Mouse (Mus musculus) liver, adult 2 months (tissue): ENCODE measurements around the gene Fasn. TPM values are rescaled to one million over a fixed set of nuclear protein-coding genes. Genes with fewer than 3 reads are reported as not detected.

Experiments used
- DNase-seq: peaks from one replicate; pipeline ENCODE4 v3.0.0-alpha.2; 2011; ENCODE audit warnings: low read depth, low spot score; ENCODE audit errors: extremely low read depth
- H3K27ac ChIP-seq: fragments of 200-500 bp; replicated peaks from 2 replicates; pipeline ENCODE4 v1.5.1; 2012; ENCODE audit warnings: low read depth, mild to moderate bottlenecking, control low read depth, inconsistent platforms, low read length; ENCODE audit not compliant: insufficient read depth
- H3K27me3 ChIP-seq: fragments of 200-500 bp; 2 replicates; pipeline ENCODE4 v1.6.1; 2012; ENCODE audit warnings: mild to moderate bottlenecking, moderate library complexity, low read length, inconsistent platforms; ENCODE audit not compliant: control insufficient read depth, insufficient read depth
- H3K36me3 ChIP-seq: fragments of 200-500 bp; 2 replicates; pipeline ENCODE4 v1.6.1; 2012; ENCODE audit warnings: low read length, inconsistent platforms; ENCODE audit not compliant: control insufficient read depth, insufficient read depth
- H3K4me1 ChIP-seq: fragments of 200-500 bp; 2 replicates; pipeline ENCODE4 v1.6.1; 2011; ENCODE audit warnings: low read length; ENCODE audit not compliant: control insufficient read depth, insufficient read depth
- H3K4me3 ChIP-seq: fragments of 200-500 bp; 2 replicates; pipeline ENCODE4 v1.5.1; 2011; ENCODE audit warnings: low read depth, mild to moderate bottlenecking, control low read depth, low read length, moderate library complexity; ENCODE audit not compliant: insufficient read depth
- H3K79me2 ChIP-seq: fragments of 200-500 bp; 2 replicates; pipeline ENCODE4 v1.6.1; 2012; ENCODE audit warnings: inconsistent platforms, mild to moderate bottlenecking, low read length, moderate library complexity; ENCODE audit not compliant: control insufficient read depth, insufficient read depth
- H3K9ac ChIP-seq: fragments of 200-500 bp; 2 replicates; pipeline ENCODE4 v1.6.1; 2012; ENCODE audit warnings: low read depth, mild to moderate bottlenecking, control low read depth, inconsistent platforms, low read length
- CTCF ChIP-seq: fragments of 200-500 bp; IDR thresholded peaks from 2 replicates; pipeline ENCODE4 v1.5.1; 2011; ENCODE audit warnings: low read depth, low read length, control low read depth
- POLR2A ChIP-seq: fragments of 200-500 bp; IDR thresholded peaks from 2 replicates; pipeline ENCODE4 v1.6.1; 2011; ENCODE audit warnings: low read length, control low read depth; ENCODE audit not compliant: insufficient read depth; ENCODE audit errors: extremely low read depth
- WGBS: fragments of 180-500 bp; shearing (Covaris S2); methylation state at CpG from one replicate; pipeline ENCODE4 v1.1.7; 2018; 5-methylcytosine and 5-hydroxymethylcytosine counted together
- polyA plus RNA-seq: library from polyadenylated mRNA; depleted of rRNA; stranded (reverse); fragments of >200 nt; gene quantifications from 2 replicates; pipeline ENCODE4 v1.2.3, GENCODE M21; 2012; rRNA removed
- total RNA-seq: library from RNA; depleted of rRNA; stranded (reverse); fragments of >200 nt; gene quantifications from 2 replicates; pipeline ENCODE4 v1.2.3, GENCODE M21; 2014; rRNA removed

Gene Fasn
- total and polyA plus RNA-seq, 2 experiments, result 198 to 935 TPM

- Histone ChIP-seq H3K4me1 (no peaks in the 10 kb centered on the region), H3K4me3 (no peak overlapping the region), H3K27ac (no peak overlapping the region), H3K36me3 (no peaks in the 10 kb centered on the region), H3K79me2 (no peaks in the 10 kb centered on the region), H3K9ac (no peak overlapping the region), H3K27me3 (no peaks in the 10 kb centered on the region)
- 78% methylated on average over 14 of the region's 14 CpGs for WGBS
- TF ChIP-seq CTCF (no peak), POLR2A (no peak)
- no peak for DNase-seq
Observed at GRCm38 (mm10) chr11:120761811-120762671, 62.3 kb downstream of the Fasn start.

- Histone ChIP-seq H3K4me1 (no peaks in the 10 kb centered on the region), H3K36me3 (no peaks in the 10 kb centered on the region), H3K9ac (no peak overlapping the region), H3K4me3 (no peak overlapping the region), H3K27ac (no peak overlapping the region), H3K27me3 (no peaks in the 10 kb centered on the region), H3K79me2 (no peaks in the 10 kb centered on the region)
- TF ChIP-seq CTCF (no peak), POLR2A (no peak)
- 91% methylated on average over 9 of the region's 9 CpGs for WGBS
- DNase-seq, result no peak
Observed at GRCm38 (mm10) chr11:120760236-120760635, 64.1 kb downstream of the Fasn start.

Other genes with a start within 250 kb of the Fasn start
- 14.9 and 22.3 TPM in 2 replicates for gene Arhgdia, start 242.9 kb downstream of the Fasn start, total RNA-seq
- 142 and 188 TPM in 2 replicates for gene Arhgdia, start 242.9 kb downstream of the Fasn start, polyA plus RNA-seq
- 33.8 and 34.5 TPM in 2 replicates for gene Alyref, start 226.2 kb downstream of the Fasn start, total RNA-seq
- 12.6 and 12.9 TPM in 2 replicates for gene Alyref, start 226.2 kb downstream of the Fasn start, polyA plus RNA-seq
- gene Anapc11, start 226.1 kb downstream of the Fasn start, total RNA-seq, result 8.9 and 12.8 TPM in 2 replicates
- 57.0 and 59.4 TPM in 2 replicates for gene Anapc11, start 226.1 kb downstream of the Fasn start, polyA plus RNA-seq
- gene Npb, start 216.1 kb downstream of the Fasn start, total RNA-seq, result not detected in 2 replicates
- gene Npb, start 216.1 kb downstream of the Fasn start, polyA plus RNA-seq, result 2.0 and 2.7 TPM in 2 replicates
- gene Pcyt2, start 206.6 kb downstream of the Fasn start, total RNA-seq, result 494 and 540 TPM in 2 replicates
- gene Pcyt2, start 206.6 kb downstream of the Fasn start, polyA plus RNA-seq, result 1,294 and 1,652 TPM in 2 replicates
- 31.1 and 36.3 TPM in 2 replicates for gene Sirt7, start 199.3 kb downstream of the Fasn start, total RNA-seq
- 69.7 and 72.1 TPM in 2 replicates for gene Sirt7, start 199.3 kb downstream of the Fasn start, polyA plus RNA-seq
- gene Mafg, start 190.9 kb downstream of the Fasn start, total RNA-seq, result 41.9 and 44.2 TPM in 2 replicates
- gene Mafg, start 190.9 kb downstream of the Fasn start, polyA plus RNA-seq, result 60.5 and 64.2 TPM in 2 replicates
- gene Pycr1, start 180.8 kb downstream of the Fasn start, total RNA-seq, result 0.47 and 2.6 TPM in 2 replicates
- gene Pycr1, start 180.8 kb downstream of the Fasn start, polyA plus RNA-seq, result 0.25 and 0.61 TPM in 2 replicates
- gene Myadml2, start 176.4 kb downstream of the Fasn start, total RNA-seq, result not detected in 2 replicates
- not detected in 2 replicates for gene Myadml2, start 176.4 kb downstream of the Fasn start, polyA plus RNA-seq
- gene Notum, start 163.4 kb downstream of the Fasn start, total RNA-seq, result 29.8 and 34.9 TPM in 2 replicates
- gene Notum, start 163.4 kb downstream of the Fasn start, polyA plus RNA-seq, result 56.0 and 61.6 TPM in 2 replicates
- gene Aspscr1, start 151.6 kb downstream of the Fasn start, total RNA-seq, result 49.3 and 56.6 TPM in 2 replicates
- 131 and 142 TPM in 2 replicates for gene Aspscr1, start 151.6 kb downstream of the Fasn start, polyA plus RNA-seq
- 20.3 and 20.5 TPM in 2 replicates for gene Cenpx, start 110.8 kb downstream of the Fasn start, total RNA-seq
- 63.4 and 74.6 TPM in 2 replicates for gene Cenpx, start 110.8 kb downstream of the Fasn start, polyA plus RNA-seq
- gene Lrrc45, start 110.6 kb downstream of the Fasn start, total RNA-seq, result 4.4 and 5.1 TPM in 2 replicates
- 7.4 and 9.8 TPM in 2 replicates for gene Lrrc45, start 110.6 kb downstream of the Fasn start, polyA plus RNA-seq
- 0.20 and 0.55 TPM in 2 replicates for gene Rac3, start 103.1 kb downstream of the Fasn start, total RNA-seq
- 0.72 and 1.1 TPM in 2 replicates for gene Rac3, start 103.1 kb downstream of the Fasn start, polyA plus RNA-seq
- gene Dcxr, start 97.3 kb downstream of the Fasn start, total RNA-seq, result 215 and 230 TPM in 2 replicates
- gene Dcxr, start 97.3 kb downstream of the Fasn start, polyA plus RNA-seq, result 512 and 554 TPM in 2 replicates
- gene Cbr2, start 92.4 kb downstream of the Fasn start, total RNA-seq, result not detected in 2 replicates
- 0.28 and 0.86 TPM in 2 replicates for gene Cbr2, start 92.4 kb downstream of the Fasn start, polyA plus RNA-seq
- 0.54 and 0.55 TPM in 2 replicates for gene Hmga1b, start 61.8 kb downstream of the Fasn start, total RNA-seq
- gene Hmga1b, start 61.8 kb downstream of the Fasn start, polyA plus RNA-seq, result 0.07 and 0.12 TPM in 2 replicates
- 3.1 and 5.7 TPM in 2 replicates for gene Rfng, start 40.3 kb downstream of the Fasn start, total RNA-seq
- 25.1 and 28.3 TPM in 2 replicates for gene Rfng, start 40.3 kb downstream of the Fasn start, polyA plus RNA-seq
- 81.9 and 89.7 TPM in 2 replicates for gene Gps1, start 40.3 kb downstream of the Fasn start, total RNA-seq
- gene Gps1, start 40.3 kb downstream of the Fasn start, polyA plus RNA-seq, result 97.9 and 99.5 TPM in 2 replicates
- 52.1 and 52.4 TPM in 2 replicates for gene Dus1l, start 28.1 kb downstream of the Fasn start, total RNA-seq
- gene Dus1l, start 28.1 kb downstream of the Fasn start, polyA plus RNA-seq, result 69.7 and 70.6 TPM in 2 replicates
- gene Ccdc57, start 108.3 kb upstream of the Fasn start, total RNA-seq, result 1.5 and 2.3 TPM in 2 replicates
- gene Ccdc57, start 108.3 kb upstream of the Fasn start, polyA plus RNA-seq, result 0.80 and 1.1 TPM in 2 replicates
- 0.28 and 0.47 TPM in 2 replicates for gene Slc16a3, start 123.9 kb upstream of the Fasn start, total RNA-seq
- gene Slc16a3, start 123.9 kb upstream of the Fasn start, polyA plus RNA-seq, result 0.51 and 0.52 TPM in 2 replicates
- gene Csnk1d, start 166.8 kb upstream of the Fasn start, total RNA-seq, result 28.3 and 31.8 TPM in 2 replicates
- gene Csnk1d, start 166.8 kb upstream of the Fasn start, polyA plus RNA-seq, result 34.2 and 36.4 TPM in 2 replicates
- gene Cd7, start 214.9 kb upstream of the Fasn start, total RNA-seq, result 0.20 and 0.55 TPM in 2 replicates
- gene Cd7, start 214.9 kb upstream of the Fasn start, polyA plus RNA-seq, result 1.5 and 3.4 TPM in 2 replicates
- not detected in 2 replicates for gene Sectm1b, start 239.0 kb upstream of the Fasn start, total RNA-seq
- 0.11 and 0.18 TPM in 2 replicates for gene Sectm1b, start 239.0 kb upstream of the Fasn start, polyA plus RNA-seq